Mouse (Mus musculus): ENCODE data around the gene Pkd2.
A peak's percentile ranks its signal among the peaks of the same experiment; 100 is the strongest.

The Pkd2 gene

GRCm38 (mm10) chr5:104465731-104466130 is 6.5 kb downstream of the Pkd2 start:
- DNase-seq (ENCODE audit: low read depth, low spot score) = no peak

- DNase-seq (ENCODE audit: low read depth, low spot score) = no peak
Observed at GRCm38 (mm10) chr5:104466816-104467215, 7.6 kb downstream of the Pkd2 start.

DNA sequence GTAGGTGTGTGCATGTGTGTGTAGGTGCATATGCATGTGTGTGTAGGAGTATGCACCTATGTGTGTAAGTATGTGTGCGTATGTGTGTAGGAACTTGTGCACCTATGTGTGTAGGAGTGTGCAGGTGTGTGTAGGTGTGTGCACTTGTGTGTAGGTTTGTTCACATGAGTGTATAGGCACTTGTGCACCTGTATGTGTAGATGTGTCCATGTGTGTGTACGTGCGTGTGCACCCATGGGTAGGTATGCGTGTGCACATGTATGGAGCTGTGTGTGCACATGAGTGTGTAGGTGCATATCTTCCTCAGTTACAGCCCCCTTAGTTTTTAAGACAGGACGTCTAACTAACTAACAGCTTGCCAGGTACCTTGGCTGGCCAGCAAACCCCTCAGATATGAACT is 9.3 kb downstream of the Pkd2 start:
- DNase-seq (ENCODE audit: low read depth, low spot score) = no peak

DNA sequence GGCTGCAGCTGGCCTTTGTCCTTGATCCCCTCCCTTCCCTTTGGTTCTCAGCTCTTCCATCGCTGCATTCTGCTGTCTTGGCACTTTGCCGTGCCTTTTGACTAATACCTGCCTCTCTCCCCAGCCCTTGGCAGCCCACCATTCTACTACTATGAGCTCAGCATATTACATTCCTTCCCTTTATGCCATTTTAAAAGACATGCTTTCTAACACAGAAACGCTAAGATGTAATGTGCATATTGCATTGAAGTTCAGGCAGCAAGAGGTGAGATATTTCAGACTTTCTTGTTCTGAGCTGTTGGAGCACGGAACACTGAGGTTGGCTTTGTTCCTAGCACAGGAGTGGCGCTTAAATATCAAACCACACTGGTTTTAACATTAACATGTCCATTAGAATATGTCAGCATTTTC is 11.7 kb downstream of the Pkd2 start:
- DNase-seq (ENCODE audit: low read depth, low spot score) = no peak

GRCm38 (mm10) chr5:104472371-104472770 is 13.1 kb downstream of the Pkd2 start:
- DNase-seq (ENCODE audit: low read depth, low spot score) = no peak

- DNase-seq (ENCODE audit: low read depth, low spot score) = no peak
Observed at GRCm38 (mm10) chr5:104480367-104480766, 21.1 kb downstream of the Pkd2 start.

GRCm38 (mm10) chr5:104482856-104483255 is 23.6 kb downstream of the Pkd2 start:
- DNase-seq (ENCODE audit: low read depth, low spot score) = no peak

GRCm38 (mm10) chr5:104491561-104491960 is 32.3 kb downstream of the Pkd2 start:
- no peak for DNase-seq (ENCODE audit: low read depth, low spot score)

GRCm38 (mm10) chr5:104504883-104505282 is 45.6 kb downstream of the Pkd2 start:
- DNase-seq (ENCODE audit: low read depth, low spot score) = no peak

- no peak for DNase-seq (ENCODE audit: low read depth, low spot score)
Observed at GRCm38 (mm10) chr5:104507829-104508194, 48.6 kb downstream of the Pkd2 start.

DNA sequence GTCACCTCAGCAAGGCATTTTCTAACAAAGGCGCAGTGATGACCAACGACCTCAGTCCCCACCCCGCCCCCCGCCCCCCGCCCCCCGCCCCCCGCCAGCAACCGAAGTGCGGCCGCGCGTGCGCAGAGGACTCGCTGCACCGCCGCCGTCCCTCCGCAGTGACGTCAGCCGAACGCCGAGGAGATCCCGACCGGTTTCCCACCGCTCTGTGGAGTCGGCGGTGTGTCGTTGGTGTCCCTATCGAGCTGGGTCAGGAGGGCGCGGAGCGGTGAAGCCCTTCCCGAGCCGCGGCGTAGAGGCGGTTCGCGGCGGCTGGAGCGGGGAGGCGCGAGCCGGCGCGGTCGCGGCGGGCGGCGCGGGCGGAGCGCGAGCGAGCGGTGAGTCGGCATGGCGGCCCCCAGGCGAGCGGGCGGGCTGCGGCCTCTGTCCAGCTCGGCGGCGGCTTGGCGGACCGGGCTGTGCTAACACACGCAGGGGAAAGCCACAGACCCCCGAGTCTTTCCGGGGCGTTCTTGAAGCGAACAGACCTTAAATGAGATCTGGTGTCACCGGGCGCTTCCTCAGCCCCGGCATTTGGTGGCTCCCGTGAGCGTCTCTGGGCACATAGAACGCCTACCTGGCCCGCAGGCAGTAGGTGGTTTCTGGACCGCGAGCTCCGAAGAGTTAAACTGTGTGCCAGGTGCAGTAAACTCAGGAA is 49.1 kb downstream of the Pkd2 start, which contains the start of gene BC005561:
Gene BC005561 (plus strand): TSS at position 158 of the 697 bp plus-strand sequence.
- peak; percentile 86 for DNase-seq (ENCODE audit: low read depth, low spot score)

- no peak for DNase-seq (ENCODE audit: low read depth, low spot score)
Observed at GRCm38 (mm10) chr5:104511211-104511610, 52.0 kb downstream of the Pkd2 start.

GRCm38 (mm10) chr5:104538612-104539011 is 79.4 kb downstream of the Pkd2 start:
- no peak for DNase-seq (ENCODE audit: low read depth, low spot score)

GRCm38 (mm10) chr5:104539331-104539730 is 80.1 kb downstream of the Pkd2 start:
- DNase-seq (ENCODE audit: low read depth, low spot score) = no peak

Measured in forelimb bud, embryonic 11.5 days (tissue).